Mouse (Mus musculus): Measurements from ENCODE around the gene Fam120b. TPM values are rescaled to one million over a fixed set of nuclear protein-coding genes. Genes with fewer than 3 reads are reported as not detected.

The Fam120b gene
- polyA plus RNA-seq, 1 experiment: 7.7 TPM

DNA sequence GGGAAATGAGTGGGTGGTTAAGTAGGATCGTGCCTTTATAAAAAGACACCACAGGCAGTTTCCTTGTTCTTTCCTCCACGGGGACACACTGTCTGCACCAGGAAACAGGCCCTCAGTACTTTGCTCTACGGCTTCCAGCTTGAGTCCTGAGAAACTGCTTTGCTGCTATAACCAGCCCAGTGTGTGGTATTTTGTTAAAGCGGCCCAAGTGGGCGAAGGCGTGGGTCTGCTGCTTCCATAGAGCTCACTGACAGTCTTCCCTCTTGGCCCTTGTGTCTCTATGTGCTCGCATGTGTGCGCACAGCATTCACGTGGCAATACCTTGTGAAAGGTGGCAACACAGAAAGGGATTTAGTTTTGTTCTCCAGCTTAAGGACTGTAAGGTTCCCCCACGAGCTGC lies 13.3 kb downstream of the Fam120b start:
- no peaks in the 10 kb centered on the region for H3K4me1 ChIP-seq (ENCODE audit: control insufficient read depth, insufficient read depth, insufficient read length, low read length)

DNA sequence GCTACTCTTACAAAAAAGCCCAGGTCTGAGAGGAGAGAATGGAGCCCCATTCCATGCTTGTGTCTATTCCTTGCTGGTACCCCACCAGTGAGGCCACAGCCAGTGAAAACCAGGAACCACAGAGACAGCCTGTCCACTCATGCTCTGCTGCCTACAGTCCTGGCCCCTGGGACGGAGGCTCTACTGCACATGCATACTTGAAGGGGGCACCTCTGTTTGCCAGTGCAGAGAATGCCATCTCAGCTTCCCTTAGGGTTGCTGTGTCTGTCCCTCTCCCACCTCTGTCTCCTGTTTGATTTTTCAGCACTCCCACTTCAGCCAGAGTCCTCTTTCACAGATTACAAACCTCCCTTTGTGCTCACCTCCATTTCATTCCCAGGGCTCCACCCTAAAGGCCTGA lies 14.9 kb downstream of the Fam120b start:
- no peak overlapping the region for H3K4me3 ChIP-seq (ENCODE audit: insufficient read depth, low read depth, low read length)
- H3K27ac ChIP-seq (replicated peaks; ENCODE audit: low read depth, low read length): no peak overlapping the region
- no peaks in the 10 kb centered on the region for H3K4me1 ChIP-seq (ENCODE audit: control insufficient read depth, insufficient read depth, insufficient read length, low read length)

More for the DNA sequence above, 13.3 kb downstream of the Fam120b start:
- no peak overlapping the region for H3K27ac ChIP-seq (replicated peaks; ENCODE audit: low read depth, low read length)
- H3K4me3 ChIP-seq (ENCODE audit: insufficient read depth, low read depth, low read length): no peak overlapping the region

DNA sequence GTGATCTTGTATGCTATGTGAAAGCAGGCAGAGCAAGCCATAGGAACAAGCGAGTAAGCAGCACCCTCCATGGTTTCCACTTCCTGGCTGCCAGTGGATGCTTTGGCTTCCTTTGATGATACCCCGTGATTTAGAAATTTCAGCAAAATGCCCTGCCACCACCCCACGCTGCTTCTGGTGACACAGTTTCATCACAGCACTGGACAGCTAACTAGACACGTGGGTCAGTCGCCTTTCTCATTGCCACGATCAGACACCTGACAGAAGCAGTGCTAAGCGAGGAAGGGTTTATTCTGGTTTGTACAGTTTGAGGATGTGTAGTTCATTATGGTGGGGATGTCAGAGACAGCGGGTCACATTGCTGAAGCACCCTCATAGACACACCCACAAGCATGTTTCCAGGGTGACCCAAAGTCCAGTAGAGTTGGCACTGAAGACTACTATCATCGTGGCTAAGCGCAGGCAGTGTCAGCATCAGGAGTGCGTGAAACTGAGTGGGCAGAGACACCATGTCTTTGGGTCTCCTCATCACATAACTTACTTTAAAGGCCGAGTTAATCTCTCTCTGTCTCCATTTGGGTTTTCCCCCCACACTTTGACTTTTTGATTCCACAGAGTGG lies 20.7 kb downstream of the Fam120b start:
- Histone ChIP-seq H3K4me1 (ENCODE audit: control insufficient read depth, insufficient read depth, insufficient read length, low read length) (no peaks in the 10 kb centered on the region), H3K27ac (replicated peaks; ENCODE audit: low read depth, low read length) (no peak overlapping the region), H3K4me3 (ENCODE audit: insufficient read depth, low read depth, low read length) (no peak overlapping the region)

DNA sequence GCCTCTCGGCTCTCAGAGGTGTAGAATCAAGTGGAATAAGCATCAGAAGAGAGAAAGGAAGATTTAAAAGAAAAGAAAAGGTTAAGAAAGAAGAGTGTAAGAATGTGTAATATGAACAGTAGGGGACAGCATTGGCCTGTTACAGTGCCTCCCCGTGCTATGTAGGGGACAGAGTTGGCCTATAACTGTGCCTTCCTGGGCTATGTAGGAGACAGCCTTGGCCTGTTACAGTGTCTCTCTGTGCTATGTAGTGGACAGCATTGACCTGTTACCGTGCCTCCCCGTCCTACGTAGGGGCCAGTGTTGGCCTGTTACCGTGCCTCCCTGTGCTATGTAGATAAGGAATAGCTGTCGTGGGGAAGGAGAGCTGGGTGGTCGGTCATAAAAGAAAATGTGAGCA lies 23.5 kb downstream of the Fam120b start:
- Histone ChIP-seq H3K4me1 (ENCODE audit: control insufficient read depth, insufficient read depth, insufficient read length, low read length) (no peaks in the 10 kb centered on the region), H3K4me3 (ENCODE audit: insufficient read depth, low read depth, low read length) (no peak overlapping the region), H3K27ac (replicated peaks; ENCODE audit: low read depth, low read length) (no peak overlapping the region)

DNA sequence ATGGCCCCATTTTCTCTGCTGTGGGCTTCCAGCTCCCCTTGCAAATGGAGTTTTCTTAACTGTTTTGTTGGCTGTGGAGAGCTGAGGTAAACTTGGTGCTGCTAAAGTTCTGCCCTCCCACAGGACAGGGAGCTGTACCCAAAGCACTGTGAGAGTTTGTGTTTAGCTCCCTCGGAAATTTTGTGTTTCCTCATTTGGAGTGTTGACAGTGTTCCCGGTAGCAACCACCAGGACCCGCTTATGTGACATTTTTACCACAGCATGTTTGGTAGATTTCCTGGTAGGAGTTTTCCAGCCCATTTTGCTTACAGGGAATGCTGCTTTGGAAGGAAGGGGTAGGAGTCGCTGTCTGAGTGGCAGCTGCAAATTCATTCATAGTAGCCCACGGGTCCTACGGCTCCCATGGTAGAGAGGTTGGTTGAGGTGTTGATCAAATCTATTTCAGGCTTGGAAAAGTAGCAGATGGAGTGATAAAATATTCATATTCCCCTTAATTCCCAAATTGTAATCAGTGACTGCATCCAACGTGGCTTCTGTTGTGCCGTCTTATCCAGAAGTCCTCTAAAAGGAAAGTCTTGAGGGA lies 24.1 kb downstream of the Fam120b start:
- Histone ChIP-seq H3K27ac (replicated peaks; ENCODE audit: low read depth, low read length) (no peak overlapping the region), H3K4me1 (ENCODE audit: control insufficient read depth, insufficient read depth, insufficient read length, low read length) (no peaks in the 10 kb centered on the region), H3K4me3 (ENCODE audit: insufficient read depth, low read depth, low read length) (no peak overlapping the region)

DNA sequence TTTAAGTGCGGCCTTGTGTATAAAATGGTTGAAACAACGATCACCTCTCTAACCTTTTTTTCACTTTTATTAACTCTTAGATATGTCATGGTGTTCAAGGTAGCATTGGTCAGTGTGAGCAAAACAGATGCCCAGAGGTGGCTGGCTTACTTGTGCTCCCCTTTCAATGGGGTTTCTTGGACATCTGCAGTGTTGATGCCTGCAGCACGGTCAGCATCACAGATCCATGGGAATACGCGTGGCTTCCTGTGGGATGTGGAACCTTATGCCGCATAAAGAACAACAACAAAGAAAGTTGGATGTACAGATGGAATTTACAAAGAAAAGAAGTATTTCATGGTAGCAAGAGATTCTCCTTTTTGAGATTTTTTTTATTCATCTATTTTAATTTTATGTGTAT lies 25.4 kb downstream of the Fam120b start:
- Histone ChIP-seq H3K4me3 (ENCODE audit: insufficient read depth, low read depth, low read length) (no peak overlapping the region), H3K4me1 (ENCODE audit: control insufficient read depth, insufficient read depth, insufficient read length, low read length) (no peaks in the 10 kb centered on the region), H3K27ac (replicated peaks; ENCODE audit: low read depth, low read length) (no peak overlapping the region)

DNA sequence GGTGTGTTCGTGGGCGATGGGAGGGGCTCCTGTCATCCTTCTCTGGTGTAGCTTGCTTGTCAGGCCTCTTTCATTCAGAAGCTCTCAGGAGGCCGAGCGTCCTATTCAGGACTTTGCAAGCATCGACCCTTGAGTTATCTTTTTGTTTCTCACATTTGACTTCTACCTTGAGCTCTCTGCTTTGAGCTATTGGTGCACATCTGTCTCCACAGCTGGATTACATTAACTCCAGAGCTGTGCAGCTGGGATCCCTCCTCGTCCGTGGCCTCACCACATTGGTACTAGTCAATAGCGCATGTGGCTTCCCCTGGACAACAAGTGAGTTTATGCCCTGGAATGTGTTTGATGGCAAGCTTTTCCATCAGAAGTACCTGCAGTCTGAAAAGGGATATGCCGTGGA lies 26.7 kb downstream of the Fam120b start:
- Histone ChIP-seq H3K27ac (replicated peaks; ENCODE audit: low read depth, low read length) (no peak overlapping the region), H3K4me3 (ENCODE audit: insufficient read depth, low read depth, low read length) (no peak overlapping the region), H3K4me1 (ENCODE audit: control insufficient read depth, insufficient read depth, insufficient read length, low read length) (no peaks in the 10 kb centered on the region)

DNA sequence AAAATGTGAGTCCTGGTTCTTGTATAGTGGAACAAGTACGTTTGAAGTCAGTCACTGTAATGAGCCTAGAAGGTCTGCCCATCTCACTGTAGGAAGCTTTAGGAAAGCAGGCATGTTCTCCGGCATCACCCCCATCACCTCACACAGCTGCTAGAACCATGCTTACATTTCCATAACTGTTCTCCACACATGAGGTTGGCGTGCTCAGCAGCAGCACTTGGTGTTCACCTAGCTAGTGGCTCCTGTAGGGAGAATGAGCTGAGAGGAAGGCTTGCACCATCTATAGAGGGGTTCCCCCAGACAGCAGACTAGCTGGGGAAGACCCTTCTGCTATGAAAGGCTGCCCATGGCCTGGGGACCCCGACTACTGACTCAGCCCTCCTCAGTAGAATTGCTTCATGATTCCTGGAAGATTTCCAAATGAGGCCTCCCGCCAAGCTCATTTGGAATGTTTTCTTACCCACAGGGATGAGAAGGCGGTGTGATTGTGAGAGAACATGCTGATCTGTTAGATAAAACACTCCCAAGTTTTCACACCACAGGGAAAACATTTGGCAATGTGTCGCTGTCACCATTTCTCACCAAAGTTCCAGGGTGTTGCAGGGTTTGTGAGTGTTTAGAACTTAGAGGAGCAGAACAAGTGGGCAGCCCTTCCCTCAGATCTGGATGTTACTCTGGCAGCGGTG lies 27.2 kb downstream of the Fam120b start:
- H3K4me1 ChIP-seq (ENCODE audit: control insufficient read depth, insufficient read depth, insufficient read length, low read length): no peaks in the 10 kb centered on the region
- H3K4me3 ChIP-seq (ENCODE audit: insufficient read depth, low read depth, low read length): no peak overlapping the region
- no peak overlapping the region for H3K27ac ChIP-seq (replicated peaks; ENCODE audit: low read depth, low read length)

DNA sequence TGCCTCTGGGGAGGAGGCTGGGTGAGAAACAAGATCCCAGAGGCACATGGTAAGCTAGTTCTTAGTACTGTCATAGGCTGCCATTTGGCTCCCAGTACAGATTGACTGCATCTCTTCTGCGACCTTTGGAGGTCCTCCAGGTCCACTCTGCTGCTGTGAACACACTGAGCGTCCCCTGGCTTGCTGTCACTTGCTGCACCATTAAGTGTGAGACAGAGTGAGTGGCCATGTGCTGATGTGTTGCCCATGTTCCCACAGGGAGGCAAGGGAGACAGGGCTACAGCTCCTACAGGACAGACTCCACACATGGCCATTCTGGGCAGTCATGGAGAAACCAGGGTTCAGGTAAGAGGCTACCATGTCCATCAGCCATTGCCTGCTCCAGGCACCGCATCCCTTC lies 29.9 kb downstream of the Fam120b start:
- Histone ChIP-seq H3K4me1 (ENCODE audit: control insufficient read depth, insufficient read depth, insufficient read length, low read length) (no peaks in the 10 kb centered on the region), H3K27ac (replicated peaks; ENCODE audit: low read depth, low read length) (no peak overlapping the region), H3K4me3 (ENCODE audit: insufficient read depth, low read depth, low read length) (no peak overlapping the region)

DNA sequence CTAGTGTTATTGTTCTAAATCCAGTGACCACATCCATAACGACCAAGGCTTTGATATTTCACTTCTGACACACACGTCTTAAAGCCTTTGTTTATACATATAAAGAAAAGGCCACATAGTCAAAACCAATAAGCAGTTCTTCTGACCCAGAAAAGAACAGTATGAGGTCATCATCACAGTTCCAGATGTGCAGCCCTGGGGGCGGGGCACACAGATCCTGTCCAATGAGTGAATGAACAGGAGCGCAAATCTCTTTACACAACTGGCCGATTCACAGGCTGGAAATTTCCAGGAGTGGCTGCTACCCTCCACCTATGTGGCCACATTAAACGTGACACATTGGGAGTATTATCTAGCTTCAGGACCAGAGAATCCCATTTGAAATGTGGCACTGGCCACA lies 33.4 kb downstream of the Fam120b start:
- no peak overlapping the region for H3K27ac ChIP-seq (replicated peaks; ENCODE audit: low read depth, low read length)
- no peaks in the 10 kb centered on the region for H3K4me1 ChIP-seq (ENCODE audit: control insufficient read depth, insufficient read depth, insufficient read length, low read length)
- no peak overlapping the region for H3K4me3 ChIP-seq (ENCODE audit: insufficient read depth, low read depth, low read length)

DNA sequence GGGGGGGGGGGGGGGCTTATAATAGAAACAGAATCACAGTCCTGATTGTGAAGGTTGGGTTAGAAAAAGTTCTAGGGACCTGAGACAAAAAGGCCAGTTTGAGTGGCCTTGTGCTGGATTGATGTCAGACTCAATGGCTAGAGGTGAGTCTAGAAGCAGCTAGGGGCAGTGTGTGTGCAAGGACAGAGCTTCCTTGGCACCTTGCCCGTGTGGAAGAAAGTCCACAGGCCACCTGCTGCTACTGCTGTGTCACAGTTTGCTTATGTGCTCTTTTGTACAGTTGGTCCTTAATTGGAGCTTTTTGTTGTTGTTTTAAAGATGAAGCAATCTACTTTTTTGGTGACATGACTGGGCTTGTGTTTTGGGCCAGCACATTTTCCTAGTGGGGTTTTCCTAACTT lies 33.9 kb downstream of the Fam120b start:
- no peak overlapping the region for H3K4me3 ChIP-seq (ENCODE audit: insufficient read depth, low read depth, low read length)
- no peak overlapping the region for H3K27ac ChIP-seq (replicated peaks; ENCODE audit: low read depth, low read length)

DNA sequence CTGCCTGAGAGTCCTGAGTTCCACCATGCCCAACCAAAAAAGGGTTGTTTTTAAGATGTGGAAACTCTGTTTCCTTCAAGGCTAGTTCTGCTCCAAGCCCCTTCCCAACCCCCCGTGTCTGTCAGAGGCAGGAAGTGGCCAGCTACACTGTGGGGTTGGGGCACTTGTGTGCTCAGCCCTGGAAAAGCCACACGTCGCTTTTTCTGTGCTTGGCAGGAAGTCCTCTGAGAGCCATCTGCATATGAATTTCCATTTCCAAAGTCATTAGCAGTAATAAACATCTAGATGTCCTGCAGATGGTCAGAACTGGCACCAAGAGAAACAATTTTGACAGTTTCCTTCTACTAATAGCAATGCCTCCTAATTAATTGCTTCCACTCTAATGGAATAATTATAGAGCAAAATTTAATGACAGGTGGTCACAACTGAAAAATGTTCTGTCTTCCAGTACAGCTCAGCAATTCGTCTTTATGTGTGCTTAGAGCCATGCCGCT lies 35.1 kb downstream of the Fam120b start:
- Histone ChIP-seq H3K4me1 (ENCODE audit: control insufficient read depth, insufficient read depth, insufficient read length, low read length) (no peaks in the 10 kb centered on the region), H3K27ac (replicated peaks; ENCODE audit: low read depth, low read length) (no peak overlapping the region), H3K4me3 (ENCODE audit: insufficient read depth, low read depth, low read length) (no peak overlapping the region)

More for the DNA sequence above, 33.9 kb downstream of the Fam120b start:
- no peaks in the 10 kb centered on the region for H3K4me1 ChIP-seq (ENCODE audit: control insufficient read depth, insufficient read depth, insufficient read length, low read length)

DNA sequence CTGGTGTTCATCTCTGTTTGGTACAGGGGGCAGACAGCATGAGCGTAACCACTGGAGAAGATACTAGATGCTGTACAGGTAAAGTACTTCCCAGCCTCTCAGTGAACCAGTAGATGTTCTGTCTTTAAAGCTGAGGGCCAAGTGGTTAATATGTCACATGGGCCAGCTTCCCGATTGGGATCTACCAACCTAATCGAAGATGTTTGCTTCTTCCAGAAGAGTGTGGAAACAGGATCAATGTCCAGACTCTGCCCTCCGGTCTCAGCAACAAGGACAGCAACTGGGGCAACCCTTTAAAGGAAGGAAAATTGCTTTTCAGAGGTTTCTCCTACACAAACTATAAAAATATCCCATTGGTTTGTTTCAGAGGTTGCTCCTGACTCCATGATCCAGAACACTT lies 35.5 kb downstream of the Fam120b start:
- Histone ChIP-seq H3K4me3 (ENCODE audit: insufficient read depth, low read depth, low read length) (no peak overlapping the region), H3K27ac (replicated peaks; ENCODE audit: low read depth, low read length) (no peak overlapping the region), H3K4me1 (ENCODE audit: control insufficient read depth, insufficient read depth, insufficient read length, low read length) (no peaks in the 10 kb centered on the region)

DNA sequence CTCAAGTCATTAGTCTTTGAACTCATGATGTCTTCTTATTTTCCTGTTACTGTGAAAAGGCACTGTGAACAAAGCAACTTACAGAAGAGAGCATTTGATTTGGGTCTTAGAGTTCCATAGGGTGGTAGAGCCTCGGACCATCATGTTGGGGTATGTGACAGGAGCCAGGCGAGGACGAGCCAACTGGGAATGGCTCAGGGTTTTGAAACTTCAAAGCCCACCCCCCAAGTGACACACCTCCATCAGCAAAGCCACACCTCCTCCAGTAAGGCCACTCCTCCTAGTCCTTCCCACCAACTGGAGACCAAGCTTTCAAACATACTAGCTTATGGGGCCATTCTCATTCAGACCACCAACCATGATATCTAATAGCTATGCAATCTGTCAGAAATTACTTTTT lies 36.0 kb downstream of the Fam120b start:
- Histone ChIP-seq H3K4me3 (ENCODE audit: insufficient read depth, low read depth, low read length) (no peak overlapping the region), H3K4me1 (ENCODE audit: control insufficient read depth, insufficient read depth, insufficient read length, low read length) (no peaks in the 10 kb centered on the region), H3K27ac (replicated peaks; ENCODE audit: low read depth, low read length) (no peak overlapping the region)

DNA sequence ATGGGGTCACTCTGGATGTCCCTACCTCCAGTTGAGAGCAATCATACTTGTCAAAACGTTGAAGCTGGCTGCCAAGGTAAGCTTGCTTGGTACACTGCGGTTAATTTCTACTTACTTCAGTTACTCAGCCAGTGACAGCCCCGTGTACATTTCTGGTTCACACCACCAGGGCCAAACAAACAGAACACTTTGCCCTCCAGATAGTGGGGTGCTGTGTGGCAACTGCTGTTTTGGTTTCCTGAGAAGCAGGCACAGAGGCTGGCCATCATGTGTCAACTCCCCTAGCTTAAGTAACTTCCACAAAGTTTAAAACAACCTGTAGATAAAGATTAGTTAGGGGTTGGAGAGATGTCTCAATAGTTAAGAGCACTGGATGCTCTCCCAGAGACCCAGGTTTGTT lies 38.7 kb downstream of the Fam120b start:
- Histone ChIP-seq H3K4me3 (ENCODE audit: insufficient read depth, low read depth, low read length) (no peak overlapping the region), H3K27ac (replicated peaks; ENCODE audit: low read depth, low read length) (no peak overlapping the region), H3K4me1 (ENCODE audit: control insufficient read depth, insufficient read depth, insufficient read length, low read length) (no peaks in the 10 kb centered on the region)

DNA sequence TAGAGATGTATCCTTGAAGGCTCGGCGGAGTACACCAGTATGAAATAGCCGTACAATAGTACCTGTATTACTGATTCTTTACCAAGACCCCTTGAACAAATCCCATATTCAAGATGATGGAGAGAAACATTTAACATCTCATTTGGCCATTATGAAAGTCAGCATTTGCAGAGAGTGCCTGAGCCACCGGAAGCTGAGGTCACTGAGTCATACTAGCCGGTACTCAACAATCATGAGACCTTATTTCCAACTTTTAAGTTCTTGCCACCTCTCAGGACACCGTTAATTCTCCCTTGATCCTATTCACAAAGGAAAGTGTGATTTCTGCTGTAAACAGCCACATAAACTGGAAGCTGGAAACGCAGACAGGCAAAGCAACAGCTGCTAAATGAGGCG lies 44.1 kb downstream of the Fam120b start:
- Histone ChIP-seq H3K27ac (replicated peaks; ENCODE audit: low read depth, low read length) (no peak overlapping the region), H3K4me1 (ENCODE audit: control insufficient read depth, insufficient read depth, insufficient read length, low read length) (no peaks in the 10 kb centered on the region), H3K4me3 (ENCODE audit: insufficient read depth, low read depth, low read length) (no peak overlapping the region)

All from brown adipose tissue, adult 24 weeks (tissue).